Mouse (Mus musculus): ENCODE measurements around the gene Phgdh.

Gene Phgdh

DNA sequence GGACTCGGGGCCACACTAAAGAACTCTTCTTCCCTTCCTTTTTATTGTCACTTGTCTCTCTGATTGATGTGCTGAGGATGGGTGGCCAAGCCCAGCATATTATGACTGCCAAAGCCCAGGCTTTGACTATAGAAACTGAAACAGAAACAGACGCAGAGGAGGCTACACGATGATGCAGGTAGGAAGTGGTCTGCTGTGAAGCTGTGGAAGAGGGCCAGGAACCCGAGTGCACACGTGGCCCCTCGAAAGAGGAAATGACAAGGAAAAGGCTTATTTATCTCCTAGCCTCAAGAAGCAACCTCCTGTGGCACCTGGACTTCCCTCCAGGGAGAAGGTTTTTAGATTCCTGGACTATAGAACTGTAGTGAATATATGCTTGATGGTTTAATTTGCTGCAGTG, 8.3 kb upstream of the Phgdh start:
- no peak for DNase-seq (ENCODE audit: low spot score)

DNA sequence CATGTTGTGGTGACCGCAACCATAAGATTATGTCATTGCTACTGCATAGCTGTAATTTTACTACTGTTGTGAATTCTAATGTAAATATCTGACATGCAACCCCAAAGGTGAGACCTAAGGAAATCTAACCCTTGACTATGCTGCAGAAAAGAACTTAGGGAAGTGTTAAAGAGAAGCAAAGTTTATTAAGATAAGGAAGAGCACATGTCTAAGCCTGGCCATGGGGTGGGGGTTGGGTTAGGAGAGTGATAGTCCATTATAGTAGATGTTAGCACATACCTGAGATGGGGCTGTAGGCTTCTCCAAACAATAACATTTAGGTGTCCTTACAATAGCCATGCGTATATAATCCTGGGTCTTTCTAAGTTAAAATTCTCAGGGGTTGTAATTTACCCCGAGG, 3.4 kb upstream of the Phgdh start:
- DNase-seq (ENCODE audit: low spot score) = no peak

DNA sequence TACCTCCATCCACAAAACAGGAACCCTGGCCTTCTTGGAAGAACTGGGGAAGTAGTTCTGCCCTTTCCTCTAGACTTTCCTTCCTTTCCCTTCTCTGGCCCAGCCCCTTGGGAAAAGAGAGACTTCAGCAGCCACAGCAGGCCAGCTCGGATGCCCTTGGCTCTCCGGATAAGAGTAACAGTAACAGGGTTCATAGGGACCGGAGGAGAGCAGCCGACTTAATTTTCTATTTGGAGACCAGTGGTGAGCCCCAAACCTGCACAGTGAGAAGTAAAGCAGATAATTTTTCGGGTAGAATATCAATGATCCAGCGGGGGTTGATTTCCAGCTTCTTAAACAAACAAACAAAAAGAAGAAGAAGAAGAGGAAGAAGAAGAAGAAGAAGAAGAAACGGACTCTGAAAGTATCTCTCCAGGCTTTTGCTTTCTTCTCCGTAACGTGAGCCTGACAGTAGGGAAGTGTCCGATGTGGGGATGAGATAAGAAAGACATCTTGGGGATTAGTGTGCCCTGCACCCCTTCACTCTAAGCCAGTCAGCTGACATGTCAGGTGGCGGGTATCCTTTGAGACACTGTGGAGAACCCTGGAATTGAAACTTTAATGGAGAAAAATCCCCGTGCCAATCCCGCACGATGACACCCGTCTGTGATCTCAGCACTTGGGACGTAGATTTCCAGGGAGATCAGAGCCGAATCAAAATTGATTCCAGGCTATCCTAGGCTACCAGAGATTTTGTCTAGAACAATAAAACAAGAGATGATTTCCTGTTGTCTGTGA, 1.2 kb upstream of the Phgdh start:
- no peak for DNase-seq (ENCODE audit: low spot score)

DNA sequence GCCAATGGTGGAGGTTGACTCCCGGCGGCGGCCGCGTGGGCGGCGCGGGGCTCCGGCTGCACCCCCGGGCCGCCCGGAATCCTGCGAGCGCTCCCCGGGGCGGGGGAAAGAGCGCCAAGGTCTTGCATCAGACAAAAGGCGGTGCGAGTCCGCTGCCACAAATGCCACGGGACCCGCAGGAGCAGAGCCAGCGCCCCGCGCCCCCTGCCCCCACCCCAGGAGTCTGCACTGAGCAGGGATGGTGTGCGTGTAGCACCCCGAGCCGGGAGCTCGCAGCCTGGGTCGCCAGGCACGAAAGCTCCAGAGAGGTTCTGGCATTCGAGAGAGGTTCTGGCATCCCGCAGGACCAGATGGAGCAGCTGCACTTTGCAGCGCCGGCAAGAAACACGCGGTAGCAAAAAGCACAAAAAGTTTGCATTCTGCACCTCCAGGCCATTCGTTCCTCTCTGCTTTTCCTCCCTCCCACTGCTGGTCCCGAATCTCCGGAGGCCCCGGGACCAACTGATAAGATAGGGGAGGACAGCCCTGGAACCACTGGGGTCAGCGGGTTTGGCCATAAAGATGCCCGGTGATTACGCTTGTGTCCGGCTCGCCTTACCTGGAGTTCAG, 589 bp downstream of the Phgdh start:
- DNase-seq (ENCODE audit: low spot score) = peak; percentile 42

DNA sequence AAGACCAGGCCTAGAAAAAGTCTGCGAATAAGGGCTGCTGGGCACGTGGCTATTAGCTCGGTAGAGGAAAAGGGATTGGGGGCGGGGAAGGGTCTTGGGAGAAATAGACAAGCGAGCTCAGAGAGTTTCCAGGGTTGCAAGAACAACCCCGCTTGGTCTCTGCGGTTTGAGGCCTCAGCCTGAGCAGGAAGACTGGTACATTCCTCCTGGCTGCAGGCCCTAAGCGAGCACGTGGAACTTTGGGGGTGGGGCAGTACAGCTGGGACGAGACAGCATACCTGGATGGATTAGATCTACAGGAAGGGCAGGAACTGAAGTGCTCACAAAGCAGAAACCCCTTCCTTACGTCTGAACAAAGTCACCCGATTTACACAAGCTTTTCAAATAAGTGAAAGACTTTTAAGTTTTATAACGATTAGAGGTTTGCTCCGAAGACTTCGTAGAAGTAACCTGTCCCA, 1.2 kb downstream of the Phgdh start:
- DNase-seq (ENCODE audit: low spot score) = peak; percentile 42

DNA sequence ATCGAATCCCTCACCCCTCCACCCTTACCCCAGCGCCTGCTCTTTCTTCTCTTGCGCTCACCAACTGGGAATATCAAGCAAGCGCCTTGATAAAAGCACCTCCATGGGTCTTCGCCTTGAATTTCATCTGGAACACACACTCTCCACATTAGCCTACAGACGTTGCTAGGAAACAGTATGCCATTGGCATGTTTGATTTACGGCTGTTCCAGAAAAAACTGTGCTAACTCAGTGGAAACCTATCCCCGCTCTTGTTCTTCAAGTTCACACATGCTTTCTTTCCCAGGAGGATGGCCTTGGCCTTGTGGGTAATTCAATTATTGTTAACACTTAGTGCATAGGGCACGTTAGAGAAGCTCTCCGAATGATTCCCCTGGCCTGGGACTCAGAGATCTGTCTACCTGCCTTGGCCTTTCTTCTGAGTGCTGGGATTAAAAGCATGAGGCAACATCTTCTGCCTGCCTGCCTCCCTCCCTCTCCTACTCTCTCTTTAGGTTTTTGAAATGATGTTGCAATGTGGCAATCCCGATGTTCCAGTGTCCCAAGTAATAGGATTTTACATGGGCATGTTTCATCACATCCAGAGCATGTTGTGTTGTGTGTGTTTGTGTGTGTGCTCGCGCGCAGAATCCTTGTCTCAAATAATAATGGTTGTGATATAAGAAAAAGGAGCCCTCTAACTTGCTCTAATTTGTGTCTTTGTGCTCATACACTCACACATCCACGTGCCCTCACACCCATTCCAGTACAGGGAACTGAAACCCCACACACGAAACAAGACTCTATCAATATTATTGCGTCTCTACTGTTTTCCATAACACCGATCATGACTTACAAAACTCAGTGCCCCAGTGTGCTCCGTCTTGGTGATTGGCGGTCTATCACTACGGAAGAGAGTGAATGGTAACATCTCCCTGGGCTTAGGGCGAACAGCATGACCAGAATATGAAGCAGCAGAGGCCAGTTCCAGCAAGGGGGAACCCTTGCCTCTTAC, 2.8 kb downstream of the Phgdh start:
- DNase-seq (ENCODE audit: low spot score) = no peak

DNA sequence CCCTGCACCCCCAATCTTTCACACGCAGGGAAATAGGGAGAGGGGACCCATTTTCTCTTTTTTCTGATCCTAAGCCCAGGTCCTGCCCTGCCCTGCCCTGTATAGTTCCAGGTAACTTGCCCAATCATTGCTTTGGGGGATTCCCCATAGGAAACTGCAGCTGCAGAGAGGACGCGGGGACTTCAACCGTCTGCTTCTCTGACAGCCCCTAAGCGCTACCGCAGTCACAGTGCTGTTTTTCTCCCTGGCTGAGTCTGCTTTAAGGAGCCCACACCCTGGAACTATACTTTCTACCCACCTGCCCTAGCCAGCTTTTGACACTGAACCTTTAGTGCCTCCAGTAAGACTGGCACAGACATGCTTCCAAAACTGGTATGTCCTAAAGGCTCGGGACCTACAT, 3.9 kb downstream of the Phgdh start:
- DNase-seq (ENCODE audit: low spot score) = no peak

DNA sequence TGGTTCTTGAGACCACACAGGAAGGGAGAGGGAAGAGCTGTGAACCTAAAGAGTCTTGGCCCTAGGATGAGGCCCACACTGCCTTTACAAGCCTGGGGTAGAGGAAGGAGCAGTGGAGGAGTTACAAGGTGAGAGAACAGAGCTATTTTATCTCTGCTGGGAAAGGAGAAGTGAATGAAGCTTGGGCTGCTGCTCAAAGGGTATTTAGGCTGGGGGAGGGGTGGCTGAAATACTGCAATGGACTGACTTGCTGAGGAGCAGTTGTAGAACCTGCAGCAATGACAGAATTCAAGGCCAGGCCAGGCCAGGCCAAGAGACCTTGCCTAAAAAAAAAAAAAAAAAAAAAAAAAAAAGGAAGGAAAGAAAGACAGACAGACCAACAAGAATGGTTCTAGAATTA, 4.5 kb downstream of the Phgdh start:
- DNase-seq (ENCODE audit: low spot score) = no peak

DNA sequence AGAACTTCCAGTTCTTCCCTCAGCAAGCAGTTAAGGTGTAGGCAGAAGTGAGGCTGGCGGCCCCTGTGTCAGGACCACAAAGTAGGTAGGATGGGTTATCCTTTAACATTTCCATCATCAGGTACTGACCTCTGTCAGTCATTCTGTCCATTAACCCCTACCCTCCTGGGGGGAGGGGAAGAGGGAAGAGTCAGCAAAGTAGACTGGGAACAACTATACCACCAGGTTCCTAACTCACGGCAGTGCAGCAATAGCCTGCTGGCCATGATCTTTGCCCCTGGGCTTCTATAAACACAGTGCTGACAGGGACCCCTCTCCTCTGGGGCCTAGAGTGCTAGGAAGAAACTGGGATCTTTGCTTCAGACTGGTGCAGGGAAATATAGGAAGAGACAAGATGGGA, 5.8 kb downstream of the Phgdh start:
- DNase-seq (ENCODE audit: low spot score) = no peak

DNA sequence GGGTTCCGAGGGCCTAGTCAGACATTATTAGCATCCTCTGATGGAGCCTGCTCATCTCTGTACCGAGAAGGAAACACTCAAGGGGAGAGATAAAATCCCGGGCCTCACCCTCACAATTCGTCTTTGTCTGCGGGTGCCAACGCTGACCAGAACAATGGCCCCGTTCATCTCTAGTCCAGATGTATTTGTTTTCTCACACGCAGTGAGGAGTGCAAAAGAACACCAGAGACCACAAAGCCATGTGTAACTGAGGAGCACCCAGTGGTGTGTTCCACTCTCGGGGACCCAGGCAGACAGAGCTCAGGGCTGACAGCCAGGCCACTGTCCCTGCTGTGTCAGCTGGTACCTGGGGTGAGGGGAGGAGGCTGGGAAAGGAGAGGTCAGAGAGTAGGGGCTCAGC, 15.6 kb downstream of the Phgdh start:
- no peak for DNase-seq (ENCODE audit: low spot score)

DNA sequence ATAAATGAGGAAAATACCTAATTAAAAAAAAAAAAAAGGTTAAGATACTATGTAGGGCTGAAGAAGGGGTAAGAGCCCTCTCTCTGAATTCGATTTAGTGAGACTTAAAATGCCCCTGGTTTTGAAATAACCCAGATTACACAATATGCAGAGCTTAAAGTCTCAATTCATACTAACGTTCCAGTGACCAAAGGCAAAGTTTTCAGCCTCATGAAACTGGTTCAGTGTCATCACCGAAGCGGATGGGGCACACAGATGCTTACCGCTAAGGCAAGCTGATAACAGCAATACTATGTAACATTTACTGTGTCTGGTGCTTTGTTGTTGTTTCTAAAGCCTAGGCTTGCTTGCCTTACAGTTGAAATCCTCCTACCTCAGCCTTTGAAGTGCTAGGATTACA, 17.6 kb downstream of the Phgdh start:
- no peak for DNase-seq (ENCODE audit: low spot score)

DNA sequence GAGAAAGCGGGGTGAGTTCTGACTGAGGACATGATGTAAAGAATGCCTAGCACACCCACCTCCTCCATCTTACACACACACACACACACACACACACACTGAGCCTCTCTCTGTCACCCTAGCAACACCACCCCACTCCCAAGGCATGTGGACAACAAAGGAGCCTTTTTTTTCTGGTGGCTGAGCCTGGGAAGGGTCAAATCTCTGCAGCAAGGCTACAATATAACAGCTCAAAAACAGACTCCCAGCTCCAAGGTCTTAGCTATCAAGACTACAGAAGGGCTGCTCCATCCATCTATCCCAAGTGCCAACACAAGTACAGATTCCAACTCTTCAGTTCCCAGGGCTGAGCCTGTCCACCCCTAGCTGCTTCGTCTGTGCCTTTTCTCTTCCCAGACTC, 20.6 kb downstream of the Phgdh start:
- peak; percentile 51 for DNase-seq (ENCODE audit: low spot score)

DNA sequence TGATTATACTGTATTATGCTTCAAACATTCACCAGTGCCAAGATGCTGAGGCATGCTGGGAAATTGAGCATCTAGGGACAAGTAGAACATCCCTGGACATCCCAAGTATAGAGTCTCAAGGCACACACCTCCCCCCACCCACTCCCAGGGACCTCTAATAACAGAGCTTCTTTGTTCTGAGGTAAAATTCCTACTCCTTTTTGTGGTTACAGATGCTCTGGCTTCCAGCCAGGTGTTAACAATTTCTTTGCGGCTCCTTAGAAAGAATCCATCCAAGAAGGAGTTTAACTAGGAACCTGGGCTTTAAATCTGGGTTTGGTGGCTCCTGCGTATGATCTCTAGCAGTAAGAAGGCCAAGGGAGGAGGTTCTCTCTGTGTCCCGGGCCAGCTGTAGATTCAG, 22.6 kb downstream of the Phgdh start:
- no peak for DNase-seq (ENCODE audit: low spot score)

DNA sequence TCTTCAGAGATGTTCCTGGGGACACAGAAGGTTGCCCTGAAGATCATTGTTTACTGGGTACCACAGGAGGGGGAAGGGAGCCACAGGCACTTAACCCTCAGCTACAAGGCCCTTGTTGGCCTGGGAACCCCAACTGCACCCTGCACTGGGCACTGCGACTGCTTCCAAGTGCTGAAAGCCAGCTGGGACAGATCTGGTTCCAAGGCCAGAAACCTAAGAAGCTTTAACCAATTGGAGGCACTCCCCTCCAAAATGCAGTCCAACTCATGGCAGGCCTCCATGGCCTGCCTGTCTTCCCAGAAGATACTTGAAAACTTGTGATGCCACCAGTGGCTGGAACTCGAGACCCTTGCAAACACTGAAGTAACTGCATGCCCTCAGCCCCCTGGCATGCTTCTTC, 24.6 kb downstream of the Phgdh start:
- no peak for DNase-seq (ENCODE audit: low spot score)

DNA sequence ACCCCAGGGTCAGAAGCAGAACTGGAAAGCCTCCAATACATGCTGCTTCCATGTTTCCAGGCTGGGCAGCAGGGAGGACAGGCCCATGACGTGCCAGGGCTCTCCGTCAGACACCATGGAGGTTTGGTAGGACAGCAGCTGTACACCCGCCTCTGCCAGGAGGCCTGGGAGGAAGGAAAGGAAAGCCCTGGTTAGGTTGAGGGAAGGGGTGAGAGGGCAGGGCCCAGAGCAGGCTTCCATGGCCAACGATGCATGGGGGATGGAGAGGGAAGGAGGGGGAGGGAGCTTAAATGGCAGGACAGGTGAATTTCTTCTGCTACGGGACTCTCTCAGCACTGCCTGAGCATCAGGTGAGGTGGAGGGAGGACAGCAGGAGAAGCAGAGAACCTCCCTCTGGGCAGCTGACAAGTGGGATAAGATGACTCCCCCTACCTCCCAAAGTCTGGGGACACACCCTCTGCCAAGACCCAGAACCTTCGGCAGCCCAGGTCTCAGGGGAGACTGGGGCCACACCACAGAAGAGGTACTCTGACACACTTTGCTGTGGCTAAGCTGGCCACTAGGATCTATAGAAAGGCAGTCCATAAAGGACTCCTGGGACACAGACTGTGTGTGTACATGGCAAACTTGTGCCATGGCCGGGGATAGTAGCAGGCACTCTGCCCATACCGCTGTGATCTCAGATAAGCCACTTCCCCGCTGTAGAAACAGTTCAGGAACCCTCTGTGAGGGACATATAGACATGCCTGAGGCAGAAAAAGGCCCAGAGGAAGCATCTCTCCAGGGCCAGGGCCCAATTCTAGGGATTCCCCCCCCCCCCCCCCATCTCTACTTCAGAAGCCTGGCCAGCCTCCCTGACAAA, 26.3 kb downstream of the Phgdh start:
- no peak for DNase-seq (ENCODE audit: low spot score)

DNA sequence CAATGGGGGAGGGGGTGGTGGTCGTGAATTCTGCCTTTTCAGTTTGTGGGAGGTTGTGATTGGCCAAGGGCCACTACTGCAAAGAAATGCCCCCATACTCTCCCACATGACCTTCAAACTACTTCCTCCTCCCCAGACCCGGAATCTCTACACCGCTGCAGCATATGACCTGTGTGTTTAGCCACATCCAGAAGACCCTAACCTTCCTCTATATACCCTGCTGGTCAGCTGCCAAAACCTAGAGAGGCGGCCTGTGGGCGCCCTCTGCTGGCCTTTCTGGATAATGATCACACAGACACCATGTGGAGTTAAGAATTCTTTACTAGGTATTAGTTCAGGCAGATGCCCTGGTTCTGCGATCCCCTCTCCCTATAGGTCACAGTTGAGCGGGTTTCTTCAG, 26.9 kb downstream of the Phgdh start:
- DNase-seq (ENCODE audit: low spot score) = peak; percentile 86

DNA sequence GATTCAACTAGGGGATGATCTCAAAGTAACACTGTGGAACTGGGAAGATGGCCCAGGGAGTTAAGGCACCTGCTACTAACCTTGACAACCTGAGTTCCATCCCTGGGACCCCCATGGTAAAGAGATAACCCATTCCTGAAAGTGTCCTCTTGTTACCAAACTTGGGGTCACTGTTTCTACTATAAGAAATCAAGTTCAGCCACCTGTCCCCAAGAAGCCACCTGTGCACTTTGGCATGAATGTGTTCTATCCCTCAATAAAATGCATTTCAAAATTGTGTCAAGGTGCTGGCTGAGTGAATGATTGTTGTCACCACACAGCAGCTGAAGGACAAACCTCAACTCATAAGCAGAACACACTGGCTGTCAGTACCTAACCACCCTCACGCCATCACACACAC, 29.3 kb downstream of the Phgdh start:
- DNase-seq (ENCODE audit: low spot score) = no peak

DNA sequence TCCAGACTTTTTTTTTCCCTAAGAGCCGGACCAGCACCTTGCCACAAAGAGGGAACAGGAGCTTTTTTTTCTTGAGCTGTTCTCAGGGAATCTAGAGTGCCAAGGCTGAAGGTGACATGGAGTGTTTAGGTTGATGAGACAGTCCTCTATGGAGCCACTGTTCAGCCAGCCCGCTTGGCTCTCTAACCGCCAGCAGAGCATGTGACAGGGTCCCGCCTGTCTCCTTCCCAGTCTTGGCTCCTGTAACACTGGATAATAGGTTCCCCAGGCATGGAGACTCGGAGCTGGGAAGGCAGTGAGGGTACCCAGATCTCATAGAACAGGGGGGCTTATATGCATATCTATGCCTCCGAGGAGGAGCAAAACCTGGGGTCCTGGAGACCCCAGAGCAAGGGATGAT, 31.2 kb downstream of the Phgdh start:
- DNase-seq (ENCODE audit: low spot score) = no peak

DNA sequence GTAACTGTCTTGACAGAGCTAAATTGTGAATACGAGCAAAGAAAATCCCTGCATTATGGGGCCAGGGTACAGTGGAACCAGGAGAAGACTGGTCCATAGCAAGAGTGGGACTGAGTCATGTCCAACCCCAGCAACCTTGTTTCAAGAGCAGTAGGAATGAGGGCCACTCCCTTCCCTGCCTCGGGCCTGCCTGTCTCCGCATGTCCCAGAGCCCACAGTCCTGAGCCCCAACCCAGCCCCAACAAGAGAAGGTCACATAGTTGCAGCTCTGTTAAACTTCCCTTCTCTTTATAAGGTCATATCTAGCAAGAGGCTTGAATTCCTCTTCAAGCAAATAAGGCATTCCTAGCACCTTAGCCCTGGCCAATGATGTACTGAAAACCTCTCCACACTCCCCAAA, 38.0 kb downstream of the Phgdh start:
- DNase-seq (ENCODE audit: low spot score) = no peak

DNA sequence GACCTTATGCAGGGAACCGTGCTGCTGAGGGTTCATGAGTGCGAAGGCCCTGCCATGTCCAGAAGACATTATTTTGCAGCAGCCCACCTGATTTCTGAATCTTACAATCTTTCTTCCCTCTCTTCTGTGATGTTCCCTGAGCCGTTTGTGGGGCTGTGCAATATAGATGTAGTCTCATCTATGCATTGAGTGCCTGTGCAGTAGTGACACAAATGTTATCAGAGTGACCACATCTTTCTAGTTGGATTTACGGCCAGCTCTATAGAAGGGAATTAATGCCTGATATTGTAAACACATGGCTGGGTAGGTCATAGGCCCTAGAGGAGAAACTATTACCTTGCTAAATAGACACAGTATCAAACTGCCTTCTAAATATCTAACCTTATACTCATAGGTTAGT, 39.5 kb downstream of the Phgdh start:
- no peak for DNase-seq (ENCODE audit: low spot score)

DNA sequence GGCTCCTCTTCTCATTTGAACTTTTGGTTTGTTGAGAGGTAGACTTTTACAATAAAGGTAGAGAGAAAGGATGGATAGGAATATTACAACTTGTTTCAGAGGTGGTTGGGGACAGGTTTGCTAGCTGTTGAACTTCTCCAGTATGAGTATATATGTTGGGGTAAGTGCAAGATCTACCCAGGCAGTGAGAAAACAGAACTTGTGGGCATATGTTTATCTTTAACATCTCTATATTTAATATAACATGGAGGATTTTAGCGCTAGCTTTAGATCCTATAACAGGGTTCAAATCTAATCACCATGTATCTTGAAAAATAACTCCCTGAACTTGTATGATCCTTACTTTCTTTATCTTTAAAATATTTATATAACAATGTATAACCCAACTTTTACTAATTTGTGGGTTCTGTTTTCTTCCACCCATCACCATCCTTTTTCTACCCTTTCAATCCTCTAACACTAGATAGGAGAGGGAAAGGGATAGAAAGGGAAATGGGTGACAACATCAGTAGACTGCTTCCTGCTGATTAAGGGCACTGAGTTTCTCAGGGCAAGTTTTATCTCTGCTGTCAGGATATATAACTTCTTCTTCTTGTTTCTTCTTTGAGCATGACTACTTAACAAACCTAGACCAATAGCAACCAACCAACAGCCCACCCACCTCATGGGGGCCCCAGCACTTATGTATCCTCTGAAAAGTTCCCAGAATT, 40.2 kb downstream of the Phgdh start:
- no peak for DNase-seq (ENCODE audit: low spot score)

All from retina, embryonic 14.5 days (tissue).